Mouse (Mus musculus) cerebellum, postnatal 14 days (tissue): Measurements from ENCODE around the gene Sgk1.

ENCODE experiments used
- DNase-seq, 2 experiments: peaks; one replicate each; pipeline ENCODE4 v3.0.0; 2021; ENCODE audit warnings: mixed read lengths in 2 of 2

Gene Sgk1

DNA sequence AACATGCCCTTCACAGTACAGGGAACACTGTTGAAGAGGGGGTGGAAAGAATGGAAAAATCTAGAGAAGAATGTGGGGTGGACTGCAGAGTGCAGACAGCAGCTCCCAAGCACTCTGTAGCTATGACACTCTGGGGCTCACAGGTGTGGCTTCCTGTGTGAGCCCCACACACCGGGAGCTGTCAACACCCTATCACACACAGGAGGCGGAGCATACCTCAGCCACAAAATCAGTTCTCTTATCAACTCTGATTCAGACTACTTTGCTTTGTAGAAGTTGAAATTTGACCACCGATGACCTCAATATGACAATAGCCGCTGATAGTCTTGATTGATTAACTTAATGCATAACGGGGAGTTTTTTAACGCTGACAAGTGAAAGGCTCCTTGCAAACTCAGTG, 93.4 kb downstream of the Sgk1 start:
- no peak for DNase-seq

DNA sequence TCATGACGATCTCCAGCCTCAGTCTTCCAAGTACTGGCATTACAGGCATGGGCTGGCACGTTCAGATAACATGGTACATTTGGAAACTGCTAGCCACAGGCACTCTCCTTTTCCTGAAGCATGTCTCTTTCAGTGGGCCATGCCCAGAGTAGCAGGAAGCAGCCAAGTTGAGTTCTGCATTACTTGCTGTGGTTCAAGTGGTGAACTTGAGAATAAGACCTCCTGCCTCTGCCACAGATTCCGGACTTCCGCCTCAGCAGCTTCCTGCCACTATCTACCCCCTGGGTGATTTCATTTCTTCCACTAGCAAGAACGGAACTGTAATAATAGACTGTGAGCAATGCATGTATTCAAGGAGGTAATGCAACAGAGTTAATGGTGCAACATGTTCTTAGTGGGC, 94.3 kb downstream of the Sgk1 start:
- no peak for DNase-seq

DNA sequence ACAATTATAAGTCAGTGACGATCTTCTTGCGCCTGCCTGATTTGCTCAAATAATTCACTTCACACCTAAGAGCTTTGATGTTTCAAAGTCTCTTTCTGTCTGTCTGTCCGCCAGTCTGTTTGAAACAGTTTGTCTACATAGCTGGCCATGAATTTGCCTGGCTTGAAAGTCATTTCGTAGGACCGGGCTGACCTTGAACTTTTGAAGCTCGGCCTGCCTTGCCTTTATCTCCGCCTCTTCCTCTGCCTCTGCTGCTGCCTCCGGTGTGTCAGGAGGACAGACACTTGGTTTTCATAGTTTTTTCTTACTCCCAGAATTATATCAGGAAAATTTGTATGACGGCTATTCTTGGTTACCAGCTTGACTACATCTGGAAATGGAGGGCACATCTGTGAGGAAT, 96.4 kb downstream of the Sgk1 start:
- DNase-seq: no peak

DNA sequence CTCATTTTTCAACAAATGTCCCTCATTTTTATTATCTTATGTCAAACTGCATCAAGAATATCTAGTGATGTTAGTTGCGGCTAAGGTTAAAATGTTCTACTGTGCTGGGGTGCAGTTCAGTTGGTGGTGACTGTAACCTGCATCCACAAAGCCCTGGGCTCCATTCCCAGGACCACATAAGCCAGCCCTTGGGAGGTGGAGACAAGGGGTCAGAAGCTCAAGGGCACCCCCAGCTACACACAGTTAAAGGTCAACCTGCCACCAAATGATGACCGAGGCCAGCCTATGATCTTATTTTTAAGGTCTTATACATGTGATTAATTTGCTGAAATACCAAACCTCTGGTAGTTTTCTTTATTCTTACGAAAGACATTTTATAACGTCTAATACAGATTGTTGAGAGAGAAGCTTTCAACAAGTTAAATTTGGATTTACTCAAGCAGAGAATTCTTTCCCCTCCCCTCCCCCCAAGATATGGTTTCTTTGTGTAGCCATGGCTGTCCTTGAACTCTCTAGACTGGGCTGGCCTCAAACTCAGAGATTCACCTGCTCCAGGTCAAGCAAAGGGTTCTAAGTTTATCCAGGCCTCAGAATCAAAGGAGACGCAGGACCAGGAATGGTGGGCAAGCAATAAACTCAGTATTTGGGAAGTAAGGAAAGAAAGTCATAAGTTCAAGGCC, 97.4 kb downstream of the Sgk1 start:
- no peak for DNase-seq

DNA sequence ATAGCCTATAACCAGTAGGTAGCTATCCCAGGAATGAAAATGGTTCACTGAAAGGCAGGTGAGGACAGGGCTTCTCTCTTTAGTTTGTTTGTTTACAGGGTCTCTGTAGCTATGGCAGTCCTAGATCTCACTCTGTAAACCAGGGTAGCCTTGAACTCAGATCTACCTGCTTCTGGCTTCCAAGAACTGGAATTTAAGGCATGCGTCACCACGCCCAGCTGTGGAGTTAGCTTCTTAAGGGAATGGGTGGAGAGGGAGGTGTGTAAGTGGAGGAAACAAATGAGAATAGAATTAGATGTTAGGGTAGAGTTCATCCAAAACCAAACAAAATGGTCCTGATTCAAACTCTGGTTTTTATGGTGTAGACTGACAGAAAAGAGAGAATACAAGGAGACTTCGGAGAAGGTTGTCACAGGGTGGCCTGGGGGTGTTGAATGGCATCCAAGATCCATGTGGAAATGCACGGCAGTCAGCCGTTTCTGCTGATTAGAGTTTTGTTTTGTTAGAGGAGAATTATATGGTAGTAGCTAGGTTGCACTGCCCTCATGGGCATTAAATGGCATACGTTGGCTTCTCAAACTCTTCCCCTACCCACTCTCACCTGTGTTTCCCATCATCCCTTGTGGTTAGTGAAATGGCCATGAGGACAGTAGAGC, 98.9 kb downstream of the Sgk1 start:
- DNase-seq: peak; percentile 18 to 29

DNA sequence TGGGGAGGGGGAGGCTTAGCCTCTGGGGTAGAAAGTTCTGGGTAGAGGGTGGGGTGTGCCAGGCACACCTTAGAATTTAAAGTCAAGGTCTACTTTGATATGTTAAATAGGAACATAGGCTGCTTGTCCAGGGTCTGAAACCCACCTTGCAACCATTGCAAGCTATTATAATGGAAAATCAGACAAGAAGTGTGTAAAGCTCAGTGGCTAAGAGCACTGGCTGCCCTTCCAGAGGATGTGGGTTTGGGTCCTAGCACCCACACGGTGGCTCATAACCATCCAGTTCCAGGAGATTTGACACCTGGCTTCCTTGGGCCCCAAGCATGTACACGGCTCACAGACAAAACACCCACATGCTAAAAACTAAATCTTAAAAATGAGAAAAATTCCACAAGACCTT, 100.3 kb downstream of the Sgk1 start:
- DNase-seq: no peak

DNA sequence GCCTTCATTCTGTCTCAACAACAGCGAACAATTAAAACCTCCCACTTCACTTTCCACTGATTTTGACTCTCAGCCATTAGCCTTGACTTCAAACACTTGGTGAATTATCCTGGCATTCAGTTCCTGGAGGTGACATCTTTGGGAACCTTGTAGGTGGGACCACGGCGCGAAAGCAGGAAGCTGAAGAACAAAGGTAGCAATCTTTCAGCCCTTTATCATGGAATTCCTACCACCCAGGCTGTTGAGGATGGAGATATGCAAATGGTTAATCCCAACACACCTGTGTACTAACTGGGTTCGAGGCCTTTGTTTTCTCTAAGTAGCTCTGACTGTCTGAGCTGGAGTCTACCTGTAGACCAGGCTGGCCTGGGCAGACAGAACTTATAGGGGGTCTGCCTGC, 106.5 kb downstream of the Sgk1 start:
- DNase-seq: no peak

DNA sequence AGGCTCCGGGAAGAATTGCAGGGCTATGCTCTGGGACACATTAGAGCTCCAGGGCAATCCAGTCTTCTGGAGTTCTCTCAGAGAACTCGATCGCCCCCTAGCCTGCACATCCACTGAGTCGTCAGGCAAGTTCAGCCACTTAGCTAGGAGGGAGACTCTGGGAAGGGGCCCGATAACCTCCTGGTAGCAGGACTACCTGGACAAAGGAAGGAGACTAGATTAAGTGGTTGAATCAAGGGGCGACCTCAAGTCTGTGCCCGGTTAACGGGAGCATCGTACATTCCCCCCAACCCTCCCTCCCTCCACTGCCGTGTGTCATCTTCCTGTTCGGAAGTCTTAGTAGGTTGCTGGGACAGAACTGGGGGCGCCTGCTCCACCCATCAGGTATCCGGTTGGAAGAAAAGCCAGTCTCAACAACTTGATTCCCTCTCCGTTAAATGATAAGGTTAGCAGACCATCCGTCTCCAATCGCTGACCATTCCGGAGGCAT, 109.4 kb downstream of the Sgk1 start:
- DNase-seq: peak; percentile 89 to 94

DNA sequence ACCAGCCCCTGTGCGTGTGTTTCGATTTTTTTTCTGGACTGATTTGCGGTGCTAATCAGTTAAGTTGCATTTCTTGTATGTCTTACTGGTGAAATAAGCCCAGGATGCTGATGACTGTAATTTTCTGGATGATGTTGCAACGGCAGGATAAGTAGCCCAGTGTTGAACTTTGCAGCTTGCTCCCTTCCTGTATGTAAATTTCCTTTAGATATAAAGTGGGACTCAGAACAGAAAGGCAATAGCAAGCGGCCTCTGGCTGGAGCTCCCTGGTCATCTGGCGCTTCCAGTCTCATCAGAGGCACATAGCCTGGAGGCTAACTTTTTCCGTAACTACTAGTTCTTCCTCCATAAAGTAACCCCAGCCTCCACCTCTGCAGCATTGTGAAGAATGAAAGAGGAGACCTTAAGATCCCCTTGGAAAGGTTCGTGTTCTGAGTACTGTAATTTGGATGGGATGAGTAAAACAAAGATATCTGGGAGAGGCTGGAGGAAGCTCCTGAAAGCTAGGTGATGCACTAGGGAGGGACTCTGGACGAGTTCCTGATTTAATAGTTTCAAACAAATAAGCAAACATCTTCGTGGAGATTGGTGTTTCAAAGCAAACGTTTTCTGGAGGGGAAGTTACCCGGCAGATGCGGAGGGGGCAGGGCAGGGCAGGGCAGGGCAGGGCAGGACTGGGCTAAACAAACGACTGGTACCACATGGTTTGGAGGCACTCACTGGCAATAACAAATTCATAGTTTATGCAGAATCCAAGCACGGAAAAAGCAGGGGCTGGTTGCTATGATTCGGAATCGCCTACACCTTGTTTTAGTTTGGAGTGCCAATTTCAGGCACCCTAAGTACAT, 110.2 kb downstream of the Sgk1 start:
- peak; percentile 30 to 31 for DNase-seq

DNA sequence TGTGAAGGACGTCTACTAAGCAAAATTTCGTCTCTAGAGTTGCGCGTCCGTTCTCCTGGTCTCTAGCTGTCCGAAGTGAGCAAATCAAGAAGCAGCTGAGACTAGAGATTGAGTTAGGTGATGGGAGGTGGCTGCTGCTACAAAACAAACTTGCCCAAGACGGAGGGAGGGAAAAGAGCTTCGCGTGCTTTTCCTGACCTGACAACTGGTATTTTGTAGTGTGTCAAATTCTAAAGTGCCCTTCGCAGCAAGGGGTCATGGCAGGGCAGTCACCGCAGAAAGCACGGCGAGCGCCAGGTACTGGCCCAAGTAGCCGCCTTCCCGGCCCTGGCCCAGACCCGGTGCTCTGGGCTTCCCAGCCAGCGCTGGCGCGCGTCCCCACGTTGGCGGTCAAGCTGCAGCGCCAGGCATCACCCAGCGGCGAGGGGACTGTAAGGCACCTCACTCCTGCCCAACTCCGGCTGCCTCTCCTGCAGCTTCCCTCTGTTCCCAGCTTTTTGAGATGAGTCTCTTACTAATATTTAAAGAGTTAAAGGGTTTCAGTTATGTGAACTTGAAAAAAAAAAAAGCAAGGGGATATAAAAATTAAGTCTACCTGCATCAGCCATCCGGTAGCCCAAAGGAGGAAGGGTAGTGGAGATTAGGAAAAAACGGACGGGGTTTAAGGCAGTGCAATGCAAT, 111.0 kb downstream of the Sgk1 start:
- peak; percentile 92 to 95 for DNase-seq

DNA sequence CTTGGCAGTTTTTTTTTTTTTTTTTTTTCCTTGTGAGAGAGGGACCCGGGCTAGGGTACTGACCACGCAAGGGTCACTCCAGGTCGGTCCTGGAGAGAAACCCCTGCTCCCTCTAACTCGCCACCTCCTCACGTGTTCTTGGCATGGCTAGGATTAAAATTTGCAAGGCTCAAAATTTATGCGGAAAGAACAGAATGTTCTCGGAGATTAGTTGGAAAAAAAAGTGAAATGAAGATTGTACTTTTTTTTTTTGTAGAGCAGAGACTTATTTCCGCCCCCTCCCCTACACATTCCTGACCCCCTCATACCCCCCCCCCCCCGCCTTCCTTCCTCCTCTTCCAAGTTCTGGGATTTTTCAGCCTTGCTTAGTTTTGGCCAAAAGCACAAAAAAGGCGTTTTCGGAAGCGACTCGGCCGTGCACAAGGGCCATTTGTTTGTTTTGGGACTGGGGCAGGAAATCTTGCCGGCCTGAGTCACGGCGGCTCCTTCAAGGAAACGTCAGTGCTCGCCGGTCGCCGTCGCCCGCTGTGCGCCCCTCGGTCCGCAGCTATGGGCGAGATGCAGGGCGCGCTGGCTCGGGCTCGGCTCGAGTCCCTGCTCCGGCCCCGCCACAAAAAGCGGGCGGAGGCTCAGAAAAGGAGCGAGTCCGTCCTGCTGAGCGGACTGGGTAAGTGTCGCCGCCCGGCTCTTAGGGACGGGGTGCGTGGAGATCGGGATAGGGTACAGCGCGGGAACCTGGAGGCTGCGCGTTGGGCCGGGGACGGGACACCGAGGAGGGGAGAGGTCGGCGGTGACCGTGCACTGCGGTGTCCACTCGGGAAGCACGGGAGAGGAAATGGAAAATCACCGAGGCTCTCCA, 111.8 kb downstream of the Sgk1 start:
- peak; percentile 32 to 74 for DNase-seq

DNA sequence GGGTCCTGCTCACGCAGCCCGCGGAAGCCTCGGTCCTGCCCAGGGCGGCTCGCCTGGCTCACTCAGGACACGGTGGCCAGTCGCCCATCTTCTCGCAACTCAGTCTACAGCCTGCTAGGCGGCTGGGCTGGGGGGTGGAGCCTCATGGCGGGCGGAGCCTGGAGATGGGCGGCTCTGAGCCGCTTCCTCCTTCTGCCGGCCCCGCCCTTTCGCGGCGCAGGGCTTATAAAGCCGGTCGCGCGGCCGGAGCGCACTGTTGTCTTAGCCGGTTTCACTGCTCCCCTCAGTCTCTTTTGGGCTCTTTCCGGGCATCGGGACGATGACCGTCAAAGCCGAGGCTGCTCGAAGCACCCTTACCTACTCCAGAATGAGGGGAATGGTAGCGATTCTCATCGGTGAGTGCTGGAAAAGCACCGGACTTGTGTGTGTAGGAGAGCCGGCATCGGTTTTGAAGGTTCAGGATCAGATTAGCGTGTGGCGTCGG, 112.5 kb downstream of the Sgk1 start:
- DNase-seq: peak; percentile 98

DNA sequence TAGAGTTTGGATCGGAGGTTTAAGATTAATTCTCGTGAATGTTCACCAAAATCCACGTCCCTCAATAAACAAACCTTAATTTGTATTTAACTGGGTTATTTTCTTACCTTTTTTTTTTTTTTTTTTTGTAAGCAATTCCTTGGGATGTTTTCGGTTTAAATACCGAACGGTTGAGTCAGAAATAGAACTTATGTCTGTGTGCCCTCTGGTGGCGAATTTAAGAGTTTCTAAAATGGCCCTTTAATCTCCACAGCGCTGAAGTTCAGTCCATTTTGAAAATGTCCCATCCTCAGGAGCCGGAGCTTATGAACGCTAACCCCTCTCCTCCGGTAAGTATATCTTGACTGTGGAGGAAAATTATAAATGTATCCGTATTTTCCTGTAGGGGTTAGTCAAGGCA, 113.2 kb downstream of the Sgk1 start:
- DNase-seq: peak; percentile 80 to 81

DNA sequence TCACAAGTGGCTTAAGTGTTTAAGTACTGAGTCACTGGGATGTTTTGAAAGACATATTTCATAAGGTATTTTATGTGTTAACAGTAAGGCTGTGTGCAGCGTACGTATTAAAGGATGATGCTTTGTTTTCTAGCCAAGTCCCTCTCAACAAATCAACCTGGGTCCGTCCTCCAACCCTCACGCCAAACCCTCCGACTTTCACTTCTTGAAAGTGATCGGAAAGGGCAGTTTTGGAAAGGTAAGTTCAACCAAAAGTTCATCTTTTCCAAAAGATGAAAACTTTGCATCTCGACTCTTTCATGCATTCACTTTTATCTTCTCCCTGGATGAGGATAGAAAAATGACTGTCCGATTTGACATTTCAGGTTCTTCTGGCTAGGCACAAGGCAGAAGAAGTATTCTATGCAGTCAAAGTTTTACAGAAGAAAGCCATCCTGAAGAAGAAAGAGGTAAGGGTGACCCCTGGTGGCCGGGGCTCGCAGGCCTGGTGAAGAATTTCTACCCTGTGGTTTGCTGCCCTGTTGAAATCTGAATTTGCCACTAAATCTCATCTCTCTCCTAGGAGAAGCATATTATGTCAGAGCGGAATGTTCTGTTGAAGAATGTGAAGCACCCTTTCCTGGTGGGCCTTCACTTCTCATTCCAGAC, 113.8 kb downstream of the Sgk1 start:
- peak; percentile 88 to 92 for DNase-seq

DNA sequence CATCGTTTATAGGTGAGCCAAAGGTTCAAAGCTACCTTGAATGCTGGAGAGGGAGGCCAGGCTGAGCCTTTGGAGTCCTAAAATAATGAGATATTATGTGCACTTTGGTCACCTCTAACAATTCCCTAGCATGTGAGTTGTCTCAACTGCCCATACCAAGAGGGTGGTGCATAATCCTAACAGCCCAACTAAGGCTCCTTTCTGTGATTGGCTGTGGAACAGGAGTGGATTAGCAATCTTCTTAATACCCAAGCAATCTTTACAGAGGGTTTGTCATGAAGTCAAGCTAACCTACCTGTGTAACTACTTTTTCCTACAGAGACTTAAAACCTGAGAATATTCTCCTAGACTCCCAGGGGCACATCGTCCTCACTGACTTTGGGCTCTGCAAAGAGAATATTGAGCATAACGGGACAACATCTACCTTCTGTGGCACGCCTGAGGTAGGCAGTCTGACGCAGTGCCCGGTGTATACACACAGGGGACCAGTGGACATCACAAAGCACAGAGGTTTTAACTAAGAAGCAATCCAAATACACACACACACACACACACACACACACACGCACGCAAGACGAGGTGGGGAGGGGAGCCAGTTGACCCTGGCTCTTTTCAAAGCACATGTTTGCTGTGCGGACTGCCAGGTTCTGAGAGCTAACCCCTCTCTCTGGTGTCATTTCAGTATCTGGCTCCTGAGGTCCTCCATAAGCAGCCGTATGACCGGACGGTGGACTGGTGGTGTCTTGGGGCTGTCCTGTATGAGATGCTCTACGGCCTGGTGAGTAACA, 114.9 kb downstream of the Sgk1 start:
- DNase-seq: no peak

DNA sequence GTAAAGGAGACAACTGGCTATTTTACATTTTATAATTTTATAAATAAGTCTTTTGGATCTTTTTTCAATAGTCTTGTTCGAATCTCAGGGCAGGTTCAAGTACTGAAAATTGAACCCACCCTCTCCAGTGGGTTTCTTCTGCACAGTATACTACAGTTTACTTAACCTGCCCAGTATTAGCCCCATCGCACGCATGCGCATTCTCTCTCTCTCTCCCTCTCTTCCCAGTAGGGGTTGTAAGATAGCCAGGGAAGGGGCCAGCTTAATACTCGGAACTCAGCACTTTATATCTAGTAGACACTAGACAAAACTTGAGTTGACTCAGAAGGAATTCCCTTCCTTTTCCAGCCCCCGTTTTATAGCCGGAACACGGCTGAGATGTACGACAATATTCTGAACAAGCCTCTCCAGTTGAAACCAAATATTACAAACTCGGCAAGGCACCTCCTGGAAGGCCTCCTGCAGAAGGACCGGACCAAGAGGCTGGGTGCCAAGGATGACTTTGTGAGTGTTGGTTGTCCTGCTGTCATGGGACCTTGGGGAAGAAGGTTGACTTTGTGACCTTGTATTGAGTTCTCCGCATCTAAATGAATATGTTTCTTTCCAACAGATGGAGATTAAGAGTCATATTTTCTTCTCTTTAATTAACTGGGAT, 115.7 kb downstream of the Sgk1 start:
- DNase-seq: no peak

DNA sequence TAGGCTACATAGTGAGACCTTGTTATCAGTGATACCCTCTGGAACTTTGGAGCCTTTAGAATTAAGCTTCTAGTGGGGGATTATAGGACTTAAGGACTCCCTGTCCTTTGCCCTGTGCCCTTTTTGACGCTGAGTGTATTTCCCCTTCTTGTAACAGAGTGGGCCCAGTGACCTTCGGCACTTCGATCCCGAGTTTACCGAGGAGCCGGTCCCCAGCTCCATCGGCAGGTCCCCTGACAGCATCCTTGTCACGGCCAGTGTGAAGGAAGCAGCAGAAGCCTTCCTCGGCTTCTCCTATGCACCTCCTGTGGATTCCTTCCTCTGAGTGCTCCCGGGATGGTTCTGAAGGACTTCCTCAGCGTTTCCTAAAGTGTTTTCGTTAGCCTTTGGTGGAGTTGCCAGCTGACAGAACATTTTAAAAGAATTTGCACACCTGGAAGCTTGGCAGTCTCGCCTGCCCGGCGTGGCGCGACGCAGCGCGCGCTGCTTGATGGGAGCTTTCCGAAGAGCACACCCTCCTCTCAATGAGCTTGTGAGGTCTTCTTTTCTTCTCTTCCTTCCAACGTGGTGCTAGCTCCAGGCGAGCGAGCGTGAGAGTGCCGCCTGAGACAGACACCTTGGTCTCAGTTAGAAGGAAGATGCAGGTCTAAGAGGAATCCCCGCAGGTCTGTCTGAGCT, 116.7 kb downstream of the Sgk1 start:
- no peak for DNase-seq

DNA sequence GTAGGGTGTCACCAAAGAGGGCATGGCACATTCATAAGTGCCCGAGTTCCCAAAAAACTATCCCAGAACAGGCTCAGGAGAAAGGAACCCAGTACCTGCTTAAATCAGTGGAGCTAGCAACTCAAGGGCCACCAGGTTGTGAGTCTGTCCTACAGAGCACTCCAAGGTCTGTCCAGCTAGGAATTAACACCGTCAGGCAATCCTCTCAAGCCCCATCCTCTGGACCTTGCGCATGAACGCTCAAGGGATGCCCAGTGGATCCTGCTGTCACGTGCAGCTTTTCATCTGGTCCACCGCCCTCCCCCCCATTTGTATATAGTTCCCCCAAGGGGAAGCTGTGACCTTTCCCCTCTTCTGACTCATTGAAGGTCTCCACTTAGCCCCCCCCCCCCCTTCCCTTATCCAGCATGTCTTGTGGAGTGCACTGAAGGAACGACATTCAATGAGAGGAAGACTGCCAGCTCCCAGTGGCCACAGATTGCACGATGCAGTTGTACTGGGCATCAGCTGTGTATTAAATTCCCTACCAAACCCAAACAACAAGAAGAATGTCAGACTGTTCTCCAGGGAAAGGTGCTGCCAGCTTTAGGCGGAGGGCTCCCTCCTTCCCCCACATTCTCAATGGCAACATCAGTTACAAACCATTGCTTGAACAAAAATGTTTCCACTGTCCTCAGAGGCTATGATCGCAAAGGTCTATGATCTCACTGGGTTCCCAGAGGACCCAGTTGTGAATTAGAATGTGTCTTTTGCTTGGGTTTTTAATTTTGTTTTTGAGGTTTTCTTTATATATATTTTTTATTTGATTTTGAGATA, 118.7 kb downstream of the Sgk1 start:
- DNase-seq: no peak
